Mouse (Mus musculus) brain, embryonic 14.5 days (tissue): ENCODE data around the gene Ccl27a.

Experiments used
- CTCF ChIP-seq: fragments of 200-500 bp; IDR thresholded peaks from 2 replicates; pipeline ENCODE4 v1.5.1; 2012; ENCODE audit warnings: inconsistent platforms, mild to moderate bottlenecking, moderate library complexity, borderline replicate concordance; ENCODE audit not compliant: insufficient read depth, insufficient read length; ENCODE audit errors: extremely low read depth
- POLR2A ChIP-seq: fragments of 200-500 bp; IDR thresholded peaks from 2 replicates; pipeline ENCODE4 v1.6.1; 2012; ENCODE audit warnings: mild to moderate bottlenecking, inconsistent platforms, borderline replicate concordance; ENCODE audit not compliant: poor library complexity, insufficient read depth, insufficient read length, severe bottlenecking; ENCODE audit errors: extremely low read depth

- TF ChIP-seq CTCF (no peak), POLR2A (no peak)
Measured at GRCm38 (mm10) chr4:41758701-41759100, 15.3 kb downstream of the Ccl27a start.
